Mouse (Mus musculus): ENCODE measurements around the gene Acss2.
"Not testable (repeated sequence)": the region's sequence is repeated elsewhere in the genome, so short reads cannot be mapped to it uniquely, and the experiment has no call there.

Acss2 gene

DNA sequence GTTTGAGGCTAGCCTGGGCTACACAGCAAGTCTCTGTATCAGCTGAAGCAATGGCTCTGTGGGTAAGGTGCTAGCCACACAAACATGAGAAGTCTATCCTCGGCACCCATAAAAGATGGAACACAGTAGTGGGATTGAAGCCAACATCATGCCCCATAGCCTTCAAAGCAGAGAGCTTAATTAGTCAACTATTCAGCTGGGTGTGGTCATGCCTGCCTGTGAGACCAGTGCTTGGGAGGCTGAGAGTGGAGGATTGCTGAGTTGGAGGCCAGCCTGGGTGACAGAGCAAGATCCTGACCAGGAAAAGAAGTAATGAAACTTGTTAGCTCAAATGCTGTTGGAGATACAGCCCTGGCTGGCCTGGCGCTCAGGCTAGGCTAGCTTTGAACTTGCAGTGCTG is 73.1 kb downstream of the Acss2 start:
- no peak for DNase-seq

GRCm38 (mm10) chr2:155591676-155592075 is 73.9 kb downstream of the Acss2 start:
- no peak for DNase-seq

DNA sequence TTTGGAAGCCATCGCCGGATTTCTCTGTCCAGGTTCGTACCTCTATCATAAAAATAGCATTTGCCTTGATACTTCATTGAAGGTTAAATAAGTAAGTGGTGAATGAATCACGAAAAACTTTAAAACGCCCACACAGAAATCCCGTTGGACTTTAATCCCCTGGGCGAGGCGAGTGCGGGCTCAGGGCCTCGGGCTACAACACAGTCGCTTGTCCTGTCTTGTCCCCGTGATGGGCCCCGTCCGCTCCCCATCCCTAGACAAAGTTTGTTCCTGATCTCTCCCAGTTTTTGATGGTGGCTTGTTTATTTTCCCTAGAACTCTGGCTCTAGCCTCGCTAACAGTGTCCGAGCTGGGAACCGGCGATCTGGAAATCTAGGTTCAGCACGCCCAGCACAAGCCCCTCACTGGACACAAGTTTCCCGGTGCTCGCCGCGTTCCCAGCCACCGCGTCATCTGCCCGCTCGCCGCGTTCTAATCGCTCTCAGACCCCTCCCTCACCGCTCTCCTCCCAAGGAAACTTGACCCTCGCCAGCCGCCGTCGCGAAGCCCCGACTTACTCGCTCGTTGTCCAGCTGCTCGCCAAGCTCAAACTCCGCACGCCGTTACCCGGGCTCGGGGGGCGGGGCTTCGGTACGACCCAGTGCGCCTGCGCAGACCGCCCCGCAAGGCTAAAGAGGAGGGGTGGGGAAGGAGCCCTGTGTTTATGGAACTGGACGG is 74.5 kb downstream of the Acss2 start, which contains the start of gene Gss:
Gss (minus strand) TSS at position 674 of the 717 bp plus-strand sequence.
- peak; percentile 97 for DNase-seq

GRCm38 (mm10) chr2:155592854-155593283 is 75.1 kb downstream of the Acss2 start:
- DNase-seq = no peak

DNA sequence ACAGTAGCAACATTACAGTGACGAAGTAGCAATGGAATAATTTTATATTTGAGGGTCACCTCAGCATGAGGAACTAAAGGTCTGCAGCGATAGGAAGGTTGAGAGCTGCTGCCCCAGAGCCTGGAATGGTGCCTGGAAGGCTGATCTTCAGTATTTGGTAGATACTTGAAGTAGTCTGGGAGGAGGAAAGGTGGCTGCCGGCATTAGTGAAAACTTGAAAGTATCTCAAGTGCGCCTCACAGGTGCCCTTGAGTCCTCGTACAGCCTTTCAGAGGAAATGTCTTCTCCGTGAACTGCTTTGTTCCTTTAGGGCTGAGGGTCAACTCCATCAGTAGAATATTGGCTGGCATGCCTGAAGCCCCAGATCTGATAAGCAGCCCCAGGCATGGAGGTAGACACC is 77.8 kb downstream of the Acss2 start:
- no peak for DNase-seq

DNA sequence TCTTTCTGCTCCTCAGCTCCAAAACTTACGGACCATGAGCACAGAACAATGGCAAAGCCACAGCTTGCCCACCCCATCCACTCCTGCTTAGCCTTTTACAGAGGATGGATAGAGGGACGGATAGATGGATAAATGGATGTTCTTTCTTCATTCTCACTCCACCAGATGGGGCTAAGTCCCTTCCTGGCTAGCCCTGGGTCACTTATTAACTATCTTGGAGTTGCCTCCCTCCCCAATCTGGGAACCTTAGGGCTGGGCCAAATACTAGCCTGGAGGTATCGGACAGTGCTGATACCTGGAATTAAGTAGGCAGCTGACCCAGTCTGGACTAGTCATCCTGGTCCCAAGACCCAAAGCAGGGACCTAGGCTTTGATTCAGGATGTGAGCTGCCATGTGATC is 86.0 kb downstream of the Acss2 start:
- no peak for DNase-seq

- DNase-seq = no peak
These were observed 87.0 kb downstream of the Acss2 start for GRCm38 (mm10) chr2:155604560-155605235.

GRCm38 (mm10) chr2:155605236-155605589 is 87.5 kb downstream of the Acss2 start:
- DNase-seq = not testable (repeated sequence)

DNA sequence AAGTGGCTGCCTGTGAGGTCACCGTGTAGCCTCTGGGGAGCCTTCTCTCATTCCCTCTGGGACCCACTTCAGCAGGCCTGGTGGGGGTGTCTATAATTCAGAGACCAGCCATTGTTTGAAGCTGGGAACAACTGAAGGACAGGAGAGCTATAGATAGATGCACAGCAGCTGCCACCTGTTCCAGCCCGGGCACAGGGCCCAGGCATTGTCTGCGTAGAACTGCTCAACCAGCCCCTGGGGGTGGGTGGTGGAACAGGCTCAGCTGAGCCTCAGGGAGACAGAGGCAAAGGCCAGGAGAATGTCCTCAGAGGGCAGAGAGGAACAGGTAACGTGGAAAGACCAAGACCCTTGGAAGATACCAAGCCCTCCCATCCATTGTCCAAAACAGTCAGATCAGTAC is 88.6 kb downstream of the Acss2 start:
- DNase-seq = peak; percentile 79

DNA sequence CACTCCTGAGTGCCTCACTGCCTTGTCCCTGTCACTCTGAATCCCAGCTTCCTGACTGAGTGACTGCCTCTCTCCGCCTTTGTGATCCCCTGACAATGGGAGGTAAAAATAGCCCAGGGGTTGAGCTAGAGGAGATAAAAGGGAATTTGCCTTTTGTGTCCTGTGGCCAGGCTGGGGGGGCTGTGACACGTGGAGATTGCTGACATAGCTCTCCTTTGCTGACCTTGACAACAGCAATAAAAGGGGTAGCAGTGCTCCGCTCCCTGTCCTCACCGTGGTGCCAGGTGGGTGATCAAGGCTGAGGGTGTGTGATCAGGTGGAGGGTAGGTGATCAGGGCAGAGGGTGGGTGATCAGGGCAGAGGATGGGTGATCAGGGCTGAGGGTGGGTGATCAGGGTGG is 93.2 kb downstream of the Acss2 start, which contains the start of gene Myh7b:
Myh7b (plus strand) TSS at position 235 of the 400 bp plus-strand sequence.
- no peak for DNase-seq

GRCm38 (mm10) chr2:155611834-155612550 is 94.2 kb downstream of the Acss2 start:
- DNase-seq = no peak

DNA sequence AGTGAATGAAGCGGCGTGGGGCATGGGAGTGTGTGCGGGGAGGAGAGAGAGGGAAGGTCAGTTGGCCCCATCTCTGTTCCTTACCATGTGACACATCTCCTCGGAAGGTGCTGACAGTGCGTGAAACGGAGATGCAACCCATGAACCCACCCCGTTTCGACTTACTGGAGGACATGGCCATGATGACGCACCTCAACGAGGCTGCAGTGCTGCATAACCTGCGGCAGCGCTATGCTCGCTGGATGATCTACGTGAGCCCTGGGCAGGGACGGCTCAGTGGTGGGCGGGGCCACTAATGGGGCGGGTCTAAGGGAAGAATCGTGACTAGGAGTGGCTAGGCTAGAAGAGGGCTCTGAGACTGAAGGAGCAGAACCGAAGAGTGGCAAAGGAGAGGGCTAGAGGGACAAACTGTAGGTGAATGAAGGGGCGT is 95.6 kb downstream of the Acss2 start:
- peak; percentile 84 for DNase-seq

DNA sequence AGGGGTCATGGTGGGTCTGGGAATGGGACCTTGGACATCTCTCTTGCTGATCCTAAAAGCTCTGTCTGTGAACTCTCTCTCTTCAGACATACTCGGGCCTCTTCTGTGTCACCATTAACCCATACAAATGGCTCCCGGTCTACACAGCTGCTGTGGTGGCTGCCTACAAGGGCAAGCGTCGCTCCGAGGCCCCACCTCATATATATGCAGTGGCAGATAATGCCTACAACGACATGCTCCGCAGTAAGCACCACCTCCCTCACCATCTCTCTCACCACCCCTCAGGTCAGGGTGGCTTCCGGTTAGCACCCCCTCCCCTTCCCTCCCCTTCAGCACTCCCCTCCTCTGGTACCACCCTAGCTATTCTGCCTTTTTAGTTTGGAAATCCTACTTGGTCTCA is 96.2 kb downstream of the Acss2 start:
- no peak for DNase-seq

GRCm38 (mm10) chr2:155616971-155617370 is 99.2 kb downstream of the Acss2 start:
- DNase-seq = no peak

GRCm38 (mm10) chr2:155619817-155620216 is 102.1 kb downstream of the Acss2 start:
- peak; percentile 83 for DNase-seq

GRCm38 (mm10) chr2:155622606-155623005 is 104.9 kb downstream of the Acss2 start:
- no peak for DNase-seq

GRCm38 (mm10) chr2:155623996-155624395 is 106.2 kb downstream of the Acss2 start:
- DNase-seq = no peak

DNA sequence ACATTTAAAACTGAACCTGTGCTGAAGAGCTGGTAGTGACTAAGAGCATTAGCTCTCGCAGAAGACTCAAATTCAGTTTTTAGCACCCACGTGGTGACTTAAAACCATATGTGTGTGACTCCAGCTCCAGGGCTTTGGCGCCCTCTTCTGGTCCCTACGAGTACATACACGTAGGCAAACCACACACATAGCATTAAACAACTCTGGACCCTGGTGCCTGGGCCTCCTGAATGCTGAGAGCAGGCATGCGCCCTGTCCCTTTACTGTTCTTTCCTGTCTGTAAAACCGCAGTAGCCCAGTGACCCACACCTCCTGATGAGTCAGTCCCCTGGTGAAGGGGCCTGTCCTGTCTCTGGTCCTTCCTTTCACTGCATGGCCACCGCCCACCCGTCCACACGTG is 107.0 kb downstream of the Acss2 start:
- no peak for DNase-seq

- no peak for DNase-seq
These were observed 108.5 kb downstream of the Acss2 start for GRCm38 (mm10) chr2:155626277-155626676.

GRCm38 (mm10) chr2:155627030-155627738 is 109.4 kb downstream of the Acss2 start:
- DNase-seq = peak; percentile 80

GRCm38 (mm10) chr2:155628112-155628511 is 110.4 kb downstream of the Acss2 start:
- DNase-seq = no peak

- peak; percentile 63 for DNase-seq
These were observed 110.8 kb downstream of the Acss2 start for GRCm38 (mm10) chr2:155628519-155628918.

- DNase-seq = peak; percentile 78
These were observed 111.5 kb downstream of the Acss2 start for GRCm38 (mm10) chr2:155629231-155629661.
